Mouse (Mus musculus): ENCODE data around the gene Cldn11.

- no peak for TF ChIP-seq CTCF (IDR thresholded peaks at IDR 0.05)
- TF ChIP-seq POLR2A (IDR thresholded peaks at IDR 0.05; ENCODE audit: insufficient read depth, low read depth, low read length) = no peak
Observed at GRCm38 (mm10) chr3:31133664-31134063, 16.1 kb upstream of the Cldn11 start.

Data from heart, adult 2 months (tissue).